Mouse (Mus musculus) forebrain, embryonic 11.5 days (tissue): ENCODE measurements around the gene Zbtb42. TPM values are rescaled to one million over a fixed set of nuclear protein-coding genes. Genes with fewer than 3 reads are reported as not detected.

Experiments
- ATAC-seq: fragments of 200-750 bp; cut with Nextera tagmentation; replicated peaks from 2 replicates; pipeline ENCODE4 v1.8.0; 2017; ENCODE audit warnings: moderate TSS enrichment; ENCODE audit not compliant: low FRiP score
- DNase-seq: peaks from one replicate; pipeline ENCODE4 v3.0.0-alpha.2; 2017; ENCODE audit warnings: low spot score
- H3K27ac ChIP-seq: fragments of 300-500 bp; sonication (generic); 2 replicates; pipeline ENCODE4 v1.5.1; 2014; ENCODE audit warnings: low read depth, low read length
- H3K27me3 ChIP-seq: fragments of 300-500 bp; sonication (generic); 2 replicates; pipeline ENCODE4 v1.6.1; 2014; ENCODE audit warnings: mild to moderate bottlenecking, low read length, mixed read lengths; ENCODE audit not compliant: control insufficient read depth, insufficient read depth
- H3K36me3 ChIP-seq: fragments of 300-500 bp; sonication (generic); 2 replicates; pipeline ENCODE4 v1.6.1; 2014; ENCODE audit warnings: mild to moderate bottlenecking, low read length, moderate library complexity, mixed read lengths; ENCODE audit not compliant: control insufficient read depth, insufficient read depth
- H3K4me1 ChIP-seq: fragments of 300-500 bp; sonication (generic); replicated peaks from 2 replicates; pipeline ENCODE4 v1.6.1; 2014; ENCODE audit warnings: low read length, mixed read lengths; ENCODE audit not compliant: control insufficient read depth, insufficient read depth
- H3K4me2 ChIP-seq: fragments of 300-500 bp; sonication (generic); 2 replicates; pipeline ENCODE4 v1.6.1; 2014; ENCODE audit warnings: low read depth, mild to moderate bottlenecking, low read length, moderate library complexity, mixed read lengths; ENCODE audit not compliant: severe bottlenecking
- H3K4me3 ChIP-seq: fragments of 300-500 bp; sonication (generic); 2 replicates; pipeline ENCODE4 v1.5.1; 2014; ENCODE audit warnings: low read depth, low read length
- H3K9ac ChIP-seq: fragments of 300-500 bp; sonication (generic); 2 replicates; pipeline ENCODE4 v1.6.1; 2014; ENCODE audit warnings: low read length
- H3K9me3 ChIP-seq: fragments of 300-500 bp; sonication (generic); 2 replicates; pipeline ENCODE4 v1.6.1; 2016; ENCODE audit warnings: low read length, mixed read lengths; ENCODE audit not compliant: control insufficient read depth
- WGBS: fragments of 180-500 bp; shearing (Covaris S2); extraction: QIAGEN DNeasy Blood & Tissue Kit; methylation state at CpG from one replicate; pipeline ENCODE4 v1.1.7; 2014; 5-methylcytosine and 5-hydroxymethylcytosine counted together
- polyA plus RNA-seq: library from polyadenylated mRNA; unstranded; fragments of >200 nt; fragmentation: Nextera tagmentation; extraction: Ambion mirVana; gene quantifications from 2 replicates; pipeline ENCODE4 v1.2.1, GENCODE M21; 2014

Gene Zbtb42
- polyA plus RNA-seq, 1 experiment from 2014 or later: 5.3 TPM

DNA sequence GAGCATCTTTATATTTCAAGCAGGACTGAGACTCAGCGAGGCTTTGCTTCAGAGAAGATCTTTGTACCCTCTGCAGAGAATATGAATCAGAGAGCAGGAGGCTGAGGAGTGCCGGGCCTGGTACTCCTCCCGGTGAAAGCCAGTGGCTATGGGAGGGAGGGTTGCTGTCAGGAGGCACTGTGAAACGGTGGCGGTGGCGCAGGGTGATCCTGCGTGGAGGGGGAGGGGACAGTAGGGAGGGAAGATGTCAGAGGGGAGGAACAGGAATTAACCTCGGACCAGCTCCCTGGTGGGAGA is 28.9 kb downstream of the Zbtb42 start:
- H3K4me2 ChIP-seq: no peak overlapping the region
- H3K4me3 ChIP-seq: no peak overlapping the region
- ATAC-seq (peak; percentile 51; the same call in 1 of the 2 replicates), DNase-seq (no peak)
- H3K4me1 ChIP-seq: 0 out of 2 replicates have a peak, but pooled peaks cover 2% of the 10 kb centered on the region
- H3K36me3 ChIP-seq: no peaks in the 10 kb centered on the region
- no peaks in the 10 kb centered on the region for H3K27me3 ChIP-seq
- peak overlapping the region; percentile 17; the same call in 1 of the 2 replicates for H3K9ac ChIP-seq
- 26% methylated on average over 8 of the region's 8 CpGs for WGBS
- no peak overlapping the region for H3K27ac ChIP-seq
- no peaks in the 10 kb centered on the region for H3K9me3 ChIP-seq

DNA sequence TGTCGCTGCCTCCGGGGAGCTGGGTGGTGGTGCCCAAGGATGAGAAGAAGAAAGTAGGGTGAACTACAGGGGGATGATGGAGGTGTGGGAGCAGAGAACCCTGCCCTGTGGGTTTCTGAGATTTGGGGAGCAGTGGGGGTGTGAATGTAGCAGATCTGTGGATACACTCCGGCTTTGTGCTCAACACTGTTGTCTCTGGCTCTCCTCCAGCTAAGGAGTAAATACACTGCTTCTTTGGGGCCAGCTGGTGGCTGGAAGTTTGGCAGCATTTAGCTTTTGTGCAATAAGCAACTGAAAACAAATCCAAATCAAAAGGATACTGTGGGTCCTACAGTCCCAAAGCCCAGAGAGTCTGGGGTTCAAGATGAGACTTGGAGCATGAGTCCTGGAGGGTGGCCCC is 35.4 kb downstream of the Zbtb42 start:
- Histone ChIP-seq H3K4me2 (no peak overlapping the region), H3K27ac (no peak overlapping the region), H3K4me3 (no peak overlapping the region), H3K4me1 (no peaks in the 10 kb centered on the region), H3K9ac (no peak overlapping the region), H3K27me3 (no peaks in the 10 kb centered on the region), H3K9me3 (no peaks in the 10 kb centered on the region), H3K36me3 (no peaks in the 10 kb centered on the region)
- WGBS: 87% methylated on average over 3 of the region's 3 CpGs
- DNase-seq: no peak
- no peak for ATAC-seq

DNA sequence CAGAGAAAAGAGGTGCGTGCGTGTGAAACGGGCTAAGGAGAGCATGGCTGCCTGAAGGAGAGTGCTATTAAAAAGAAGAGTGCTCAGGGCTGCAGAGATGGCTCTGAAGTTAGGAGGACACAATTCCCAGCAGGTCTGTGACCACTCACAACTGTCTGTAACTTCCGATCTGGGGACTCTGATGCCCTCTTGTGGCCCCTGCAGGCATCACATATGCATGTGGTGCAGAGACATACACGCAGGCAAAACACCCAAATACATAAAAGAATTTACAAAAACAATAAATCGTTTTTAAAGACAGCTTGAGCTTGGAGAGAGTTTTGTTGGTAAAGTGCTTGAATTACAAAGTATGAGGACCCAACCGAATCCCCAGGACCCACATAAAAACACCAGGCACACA is 38.5 kb downstream of the Zbtb42 start:
- DNase-seq (peak; percentile 73), ATAC-seq (no peak)
- Histone ChIP-seq H3K27me3 (peaks cover 7% of the 10 kb centered on the region), H3K9ac (no peak overlapping the region), H3K36me3 (no peaks in the 10 kb centered on the region), H3K4me1 (no peaks in the 10 kb centered on the region), H3K4me2 (no peak overlapping the region), H3K27ac (no peak overlapping the region), H3K9me3 (no peaks in the 10 kb centered on the region), H3K4me3 (no peak overlapping the region)
- WGBS: 26% methylated on average over 7 of the region's 7 CpGs

DNA sequence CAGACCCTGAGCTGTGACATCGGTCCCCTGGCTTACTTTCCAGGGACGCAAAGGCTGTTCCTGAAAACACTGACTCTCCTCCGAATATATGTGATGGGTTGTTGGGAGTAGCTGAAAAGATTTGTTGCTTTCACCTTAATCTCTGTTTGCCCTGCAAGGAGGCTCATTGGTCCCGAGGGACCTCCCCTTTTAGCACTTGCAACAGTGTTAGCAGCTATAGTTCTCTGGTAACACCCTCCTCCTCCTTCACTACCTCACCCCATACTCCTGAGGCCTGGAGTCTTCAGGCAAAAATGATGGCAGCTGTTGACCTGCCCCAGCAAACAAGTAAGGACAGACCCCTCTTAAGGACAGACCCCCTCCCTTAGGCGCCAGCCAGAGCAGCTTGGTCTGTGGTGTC is 40.4 kb downstream of the Zbtb42 start:
- Histone ChIP-seq H3K4me2 (no peak overlapping the region), H3K27me3 (peaks cover 14% of the 10 kb centered on the region), H3K27ac (no peak overlapping the region), H3K36me3 (no peaks in the 10 kb centered on the region), H3K9me3 (no peaks in the 10 kb centered on the region), H3K4me1 (0 out of 2 replicates have a peak, but pooled peaks cover 3% of the 10 kb centered on the region), H3K4me3 (no peak overlapping the region), H3K9ac (no peak overlapping the region)
- no peak for DNase-seq
- 81% methylated on average over 5 of the region's 5 CpGs for WGBS
- ATAC-seq: no peak

DNA sequence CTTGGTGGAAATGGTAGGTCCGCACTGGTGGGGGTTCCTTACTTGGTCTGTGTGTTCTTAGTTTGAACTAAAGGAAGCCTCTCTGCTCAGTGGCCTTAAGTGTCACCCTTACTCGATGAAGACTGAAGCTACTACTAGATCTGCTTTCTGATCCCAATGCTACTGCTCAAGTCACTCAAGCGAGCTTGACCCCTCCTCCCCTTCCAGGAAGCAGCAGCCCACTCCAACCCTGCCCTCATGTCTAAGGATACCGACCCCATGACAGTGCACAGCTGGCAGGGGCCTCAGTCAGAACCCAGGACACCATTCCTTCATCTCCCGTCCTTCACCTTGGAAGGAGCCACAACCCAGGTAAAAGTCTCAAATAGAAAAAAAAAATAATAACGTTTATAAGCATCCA is 41.6 kb downstream of the Zbtb42 start, which contains the start of gene Cep170b:
Gene Cep170b, plus strand, starts transcription at position 240 of the 400 bp plus-strand sequence.
- WGBS: 72% methylated on average over 6 of the region's 6 CpGs

DNA sequence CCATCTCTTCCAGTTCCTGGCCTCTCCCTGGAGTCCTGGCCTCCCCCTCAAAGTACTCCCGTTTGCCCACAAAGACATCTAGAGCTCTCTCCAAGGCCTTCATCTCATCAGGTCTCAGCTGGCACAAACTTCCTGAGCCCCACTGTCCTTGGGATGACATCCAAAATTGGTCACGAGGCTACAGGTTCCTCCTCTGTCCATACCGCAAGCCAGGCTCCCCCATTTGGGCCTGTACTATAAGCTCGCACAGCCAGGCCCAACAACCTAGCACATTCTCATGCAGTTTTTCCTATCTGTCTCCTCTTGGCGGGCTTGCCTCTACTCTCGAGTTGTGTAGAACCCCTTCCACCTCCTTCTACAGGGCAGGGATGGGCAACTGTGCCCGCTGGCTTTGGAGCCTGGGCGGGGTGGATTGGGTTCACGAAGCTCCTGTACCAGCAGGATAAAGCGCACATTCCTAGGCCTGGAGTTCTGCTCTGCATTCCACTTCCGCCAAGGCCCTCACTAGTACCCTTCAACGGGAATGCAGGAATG is 42.3 kb downstream of the Zbtb42 start:
- H3K4me1 ChIP-seq: 0 out of 2 replicates have a peak, but pooled peaks cover 3% of the 10 kb centered on the region
- H3K27ac ChIP-seq: no peak overlapping the region
- H3K27me3 ChIP-seq: peaks cover 14% of the 10 kb centered on the region
- DNase-seq: no peak
- WGBS: 29% methylated on average over 12 of the region's 12 CpGs
- no peak overlapping the region for H3K4me3 ChIP-seq
- peak overlapping the region; percentile 99; the same call in 1 of the 2 replicates for H3K4me2 ChIP-seq
- ATAC-seq: no peak
- no peaks in the 10 kb centered on the region for H3K36me3 ChIP-seq
- no peak overlapping the region for H3K9ac ChIP-seq
- no peaks in the 10 kb centered on the region for H3K9me3 ChIP-seq

More for the DNA sequence above, 41.6 kb downstream of the Zbtb42 start, which contains the start of gene Cep170b:
- DNase-seq (no peak), ATAC-seq (no peak)
- Histone ChIP-seq H3K9ac (no peak within 1 kb of the TSS), H3K4me1 (0 out of 2 replicates have a peak, but pooled peaks cover 3% of the 10 kb centered on the region), H3K4me2 (peak within 1 kb of the TSS; percentile 99; the same call in 1 of the 2 replicates), H3K4me3 (no peak within 1 kb of the TSS), H3K27ac (no peak within 1 kb of the TSS), H3K27me3 (peaks cover 14% of the 10 kb centered on the region), H3K9me3 (no peaks in the 10 kb centered on the region), H3K36me3 (no peaks in the 10 kb centered on the region)

DNA sequence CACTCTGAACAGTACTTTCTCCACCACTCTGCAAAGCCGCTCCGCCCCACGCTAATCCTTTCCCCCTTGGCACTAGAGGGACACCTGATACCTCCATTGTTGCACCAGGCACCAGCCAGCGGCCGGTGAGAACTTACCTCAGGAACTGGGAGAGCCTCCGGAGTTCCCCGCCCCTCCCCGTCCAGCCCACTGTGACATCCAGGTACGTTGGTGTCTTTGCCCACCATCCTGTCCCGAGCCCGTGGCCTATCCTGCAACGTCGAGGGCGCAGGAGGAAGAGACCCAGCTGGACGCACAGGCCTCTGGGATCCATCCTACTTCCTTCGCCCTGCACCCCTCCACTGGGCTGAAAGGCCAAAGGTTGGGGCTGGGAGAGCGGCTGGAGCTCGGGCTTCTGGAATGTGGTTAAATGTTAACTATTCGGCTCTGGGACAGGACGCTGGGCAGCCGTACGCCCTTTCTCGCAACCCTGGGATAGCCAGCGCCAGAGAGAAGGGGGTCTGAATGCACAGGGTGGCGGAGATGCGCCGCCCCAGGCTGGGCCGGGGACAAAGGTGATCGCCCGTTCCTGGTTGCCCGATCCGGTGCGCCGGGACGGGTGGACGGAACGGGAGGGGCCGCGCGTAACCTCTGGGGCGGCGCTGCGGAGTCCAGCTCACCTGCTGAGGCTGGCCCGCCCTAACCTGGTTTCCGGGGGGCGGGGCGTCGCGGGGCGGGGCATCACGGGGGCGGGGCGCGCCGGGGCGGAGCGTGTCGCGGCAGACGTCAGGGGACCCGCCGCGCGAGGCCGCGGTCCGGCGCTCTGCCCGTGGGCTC is 43.0 kb downstream of the Zbtb42 start:
- 1% methylated on average over 43 of the region's 69 CpGs for WGBS
- H3K36me3 ChIP-seq: no peaks in the 10 kb centered on the region
- no peaks in the 10 kb centered on the region for H3K9me3 ChIP-seq
- peak overlapping the region; percentile 86 for H3K4me3 ChIP-seq
- H3K4me1 ChIP-seq: 0 out of 2 replicates have a peak, but pooled peaks cover 3% of the 10 kb centered on the region
- peaks cover 14% of the 10 kb centered on the region for H3K27me3 ChIP-seq
- peak; percentile 44 for ATAC-seq
- H3K4me2 ChIP-seq: peak overlapping the region; percentile 99
- H3K9ac ChIP-seq: peak overlapping the region; percentile 72
- peak; percentile 88 for DNase-seq
- no peak overlapping the region for H3K27ac ChIP-seq

DNA sequence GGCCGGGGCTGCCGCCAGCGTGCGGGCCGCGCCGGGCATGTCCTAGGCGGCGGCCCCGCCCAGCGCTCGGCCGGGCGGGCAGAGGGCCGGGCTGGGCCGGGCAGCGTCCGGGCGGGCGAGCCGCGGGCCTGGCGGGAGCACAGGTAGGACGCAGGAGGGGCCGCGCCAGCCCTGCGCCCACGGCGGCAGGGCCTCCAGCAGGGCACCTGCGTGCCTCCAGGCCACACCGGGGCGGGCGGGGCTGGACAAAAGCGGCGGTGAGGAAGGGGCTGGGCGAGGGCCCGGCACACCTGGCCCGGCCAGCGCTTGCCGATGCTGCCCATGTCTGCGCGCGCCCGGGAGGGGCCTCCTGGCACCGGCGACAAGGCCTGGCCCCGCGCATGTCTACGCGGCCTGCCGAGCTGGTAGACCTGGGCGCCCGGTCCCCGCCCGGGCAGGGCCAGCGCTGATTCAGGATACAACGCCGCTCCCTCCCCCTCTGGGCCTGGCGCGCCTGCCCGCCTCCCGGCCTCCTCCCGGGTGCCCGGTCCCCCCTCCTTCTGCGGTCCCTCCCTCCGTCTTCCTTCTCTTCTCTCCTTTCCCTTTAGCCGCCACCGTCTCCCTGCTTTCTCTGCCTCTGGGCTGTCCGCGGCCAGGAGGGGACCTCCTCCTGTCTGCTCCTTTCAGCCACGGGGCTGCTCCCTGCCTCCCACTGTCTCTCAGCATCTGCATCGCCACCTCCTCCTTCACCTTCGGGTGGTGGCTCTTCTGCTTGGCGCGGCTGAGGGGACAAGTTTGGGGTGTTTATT is 43.8 kb downstream of the Zbtb42 start:
- Histone ChIP-seq H3K27ac (no peak overlapping the region), H3K4me1 (0 out of 2 replicates have a peak, but pooled peaks cover 3% of the 10 kb centered on the region), H3K4me2 (peak overlapping the region; percentile 99), H3K4me3 (peak overlapping the region; percentile 86), H3K36me3 (no peaks in the 10 kb centered on the region), H3K9ac (peak overlapping the region; percentile 72), H3K27me3 (peaks cover 14% of the 10 kb centered on the region), H3K9me3 (no peaks in the 10 kb centered on the region)
- DNase-seq: peak; percentile 71
- WGBS: under 1% methylated on average over 22 of the region's 75 CpGs
- peak; percentile 73 for ATAC-seq
